Mouse (Mus musculus) neural tube, embryonic 10.5 days (tissue): ENCODE data around the gene Cabin1.

Experiments
- DNase-seq: peaks from one replicate; pipeline ENCODE4 v3.0.0-alpha.2; 2017; ENCODE audit warnings: low spot score; ENCODE audit errors: extremely low spot score

Gene Cabin1

DNA sequence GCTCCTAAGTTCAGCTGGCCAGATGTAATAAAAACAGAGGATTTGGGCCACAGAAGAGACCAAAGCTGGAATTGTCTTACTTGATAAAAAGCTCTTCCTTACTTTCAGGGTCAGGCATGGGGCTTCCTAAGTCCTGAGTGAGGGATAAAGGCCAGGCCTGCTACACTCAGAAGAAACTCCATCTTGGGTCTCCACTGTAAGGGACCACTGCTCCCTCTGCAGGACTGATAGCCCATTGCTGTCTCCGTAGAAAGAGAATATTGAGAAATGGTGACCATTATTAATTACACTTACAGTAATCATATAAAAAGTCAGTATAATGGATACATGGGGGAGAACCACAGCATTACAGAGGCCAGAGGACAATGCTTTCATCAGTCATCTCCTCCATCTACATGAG is 60.6 kb downstream of the Cabin1 start:
- no peak for DNase-seq

DNA sequence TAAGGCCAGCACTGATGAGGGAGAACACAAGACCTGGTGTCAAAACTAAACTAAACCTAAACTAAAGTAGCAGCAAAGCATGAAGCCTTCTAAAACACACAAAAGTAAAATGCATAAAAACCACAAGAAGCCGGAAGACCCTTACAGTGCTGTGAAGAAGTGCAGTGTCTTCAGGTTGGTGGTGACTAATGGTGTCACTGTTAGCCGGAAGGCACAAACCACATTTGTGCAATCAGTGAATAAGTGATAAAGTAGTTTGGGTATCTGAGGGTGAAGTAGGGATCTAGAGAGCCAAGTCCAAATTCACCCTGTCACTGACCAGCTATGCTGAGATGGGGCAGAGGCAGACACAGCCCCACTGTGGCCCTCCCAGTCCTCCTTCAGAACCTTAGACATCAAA is 61.6 kb downstream of the Cabin1 start:
- no peak for DNase-seq

DNA sequence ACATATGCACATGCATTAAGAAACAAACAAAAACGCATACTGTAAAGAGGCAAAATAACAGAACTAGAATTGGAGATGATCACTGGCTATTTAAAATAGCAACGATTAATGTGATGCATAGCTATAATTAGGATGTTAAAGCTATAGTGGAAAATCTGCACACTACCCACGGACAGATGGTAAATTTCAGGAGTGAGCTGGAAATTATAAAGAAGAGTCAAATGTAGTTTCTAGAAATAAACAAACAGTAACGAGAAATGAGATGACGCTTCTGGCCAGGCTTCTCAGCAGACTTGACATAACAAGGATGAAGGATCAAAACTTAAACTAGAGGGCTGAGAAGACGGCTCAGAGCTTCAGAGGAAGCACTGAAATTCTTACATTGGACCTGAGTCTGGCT is 62.9 kb downstream of the Cabin1 start:
- no peak for DNase-seq

GRCm38 (mm10) chr10:75697693-75698092 is 66.4 kb downstream of the Cabin1 start:
- DNase-seq, result no peak

- no peak for DNase-seq
Observed at GRCm38 (mm10) chr10:75696597-75697355, 67.4 kb downstream of the Cabin1 start.

DNA sequence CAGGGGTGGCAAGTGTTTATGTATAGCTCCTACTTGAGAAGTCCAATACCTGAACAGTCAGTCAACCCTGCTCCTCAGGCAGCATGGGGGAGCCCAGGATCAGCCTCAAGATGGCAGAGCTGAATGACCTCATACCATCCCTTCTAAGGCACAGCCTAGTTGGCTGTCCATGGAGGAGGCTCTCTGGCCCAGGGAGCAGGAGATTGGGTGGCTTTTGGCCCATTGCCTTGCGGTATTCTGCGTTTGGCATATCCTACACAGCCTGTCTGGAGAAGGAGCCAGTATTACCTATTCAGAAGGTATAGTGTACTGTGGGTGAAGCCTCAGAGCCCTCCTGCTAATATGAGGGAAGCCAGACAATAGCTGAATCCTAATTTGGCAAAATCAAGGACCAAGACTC is 68.6 kb downstream of the Cabin1 start:
- no peak for DNase-seq

DNA sequence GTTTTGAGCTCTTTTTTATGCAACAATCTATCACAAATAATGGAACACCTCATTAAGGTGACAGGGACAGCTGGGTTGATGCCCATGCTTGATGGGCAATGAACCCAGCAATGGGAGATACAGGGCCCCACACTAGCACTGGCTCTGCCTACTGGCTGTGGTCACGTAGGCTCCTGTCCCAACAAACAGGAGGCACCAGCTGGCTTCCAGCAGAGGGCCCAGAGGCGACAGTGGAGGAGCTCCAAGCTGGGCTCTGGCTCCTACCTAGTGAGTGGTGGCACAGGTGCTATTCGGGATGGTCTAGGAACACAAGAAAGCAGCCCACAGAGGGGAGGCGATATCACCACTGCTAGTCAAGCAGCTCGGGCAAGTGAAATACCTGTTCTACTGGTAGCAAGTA is 69.1 kb downstream of the Cabin1 start:
- DNase-seq, result no peak

GRCm38 (mm10) chr10:75694567-75694966 is 69.6 kb downstream of the Cabin1 start:
- DNase-seq, result no peak

- no peak for DNase-seq
Observed at GRCm38 (mm10) chr10:75693451-75694233, 70.5 kb downstream of the Cabin1 start.

- no peak for DNase-seq
Observed at GRCm38 (mm10) chr10:75688598-75688997, 75.5 kb downstream of the Cabin1 start.

DNA sequence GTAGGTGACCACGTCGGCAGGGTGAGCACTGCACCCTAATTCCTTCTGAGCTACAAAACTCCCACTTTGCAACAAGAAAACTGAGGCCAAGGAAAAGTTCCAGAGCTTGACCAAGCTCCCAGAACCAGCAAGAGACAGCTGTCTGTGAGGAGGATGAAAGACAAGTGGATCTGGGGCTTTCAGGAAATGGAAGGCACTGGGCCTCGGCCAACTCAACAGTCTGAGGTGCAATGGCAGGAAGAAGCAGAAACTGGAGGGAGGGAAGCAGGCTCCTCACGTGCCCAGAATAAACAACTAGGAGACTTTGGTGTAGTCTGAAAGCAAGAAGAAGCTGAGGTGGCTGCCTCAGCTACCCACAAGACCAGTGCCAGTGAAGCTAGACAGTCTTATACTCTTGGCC is 77.4 kb downstream of the Cabin1 start:
- DNase-seq, result no peak

- DNase-seq, result peak; percentile 45
Observed at GRCm38 (mm10) chr10:75684035-75685004, 79.8 kb downstream of the Cabin1 start.

DNA sequence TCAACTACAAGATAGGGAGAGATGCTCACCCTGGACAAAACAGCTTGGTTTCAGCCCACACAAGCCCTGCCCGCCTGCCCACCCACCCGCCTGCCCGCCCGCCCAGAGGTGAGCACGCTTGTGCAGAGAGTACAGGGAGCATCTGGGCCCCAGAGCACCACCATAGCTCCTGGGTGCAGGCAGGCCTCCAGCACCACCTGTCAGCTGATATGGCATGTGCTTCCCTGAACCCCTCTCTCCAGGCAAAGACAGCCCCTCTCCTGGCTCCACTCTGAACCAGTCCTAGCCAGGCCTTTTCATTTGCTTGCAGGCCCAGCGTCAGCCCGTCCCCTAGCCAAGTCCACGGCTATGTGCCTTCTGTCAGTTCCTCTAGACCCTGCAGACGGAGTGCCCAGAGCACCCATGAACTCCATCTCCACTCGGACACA is 83.6 kb downstream of the Cabin1 start:
- no peak for DNase-seq

DNA sequence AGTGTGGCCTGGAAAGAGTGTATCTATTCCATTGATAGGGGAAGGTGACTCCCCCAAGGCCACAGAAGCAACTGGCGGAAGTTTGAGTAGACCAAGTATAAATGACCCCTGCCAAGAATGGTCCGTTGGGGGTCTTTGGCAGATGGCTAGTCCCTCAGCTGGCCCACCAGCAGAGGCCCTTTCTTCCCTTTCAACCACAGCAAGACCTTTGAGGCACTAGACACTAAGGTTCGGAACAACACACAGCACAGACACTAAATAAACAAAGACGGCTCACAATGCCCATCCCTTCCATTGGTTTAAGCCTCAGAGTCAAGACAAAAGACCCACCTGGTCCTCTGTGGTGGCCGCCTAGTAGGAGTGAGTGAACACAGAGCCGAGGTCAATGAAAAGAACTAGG is 84.9 kb downstream of the Cabin1 start:
- DNase-seq, result no peak

GRCm38 (mm10) chr10:75677989-75678388 is 86.2 kb downstream of the Cabin1 start:
- DNase-seq, result no peak

DNA sequence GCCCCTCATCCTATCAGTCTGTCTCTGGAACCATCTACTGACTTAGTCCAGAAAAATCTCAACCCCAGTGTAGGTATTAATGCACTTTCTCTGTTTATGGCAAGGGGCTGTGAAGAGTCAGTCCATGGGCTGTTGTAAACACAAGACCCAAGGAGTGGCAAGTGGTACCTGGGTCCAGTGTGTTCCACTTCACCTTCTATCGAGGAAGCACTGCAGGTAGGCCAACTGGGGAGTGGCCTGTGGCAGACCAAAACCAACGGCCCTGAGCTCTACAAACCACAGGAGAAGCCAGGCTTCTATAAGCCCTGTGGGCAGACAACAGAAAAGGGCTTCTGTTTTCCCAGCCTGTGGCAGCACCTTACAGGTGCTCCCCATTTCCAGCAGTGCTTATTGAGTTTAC is 86.6 kb downstream of the Cabin1 start:
- no peak for DNase-seq

- DNase-seq, result no peak
Observed at GRCm38 (mm10) chr10:75676819-75677565, 87.1 kb downstream of the Cabin1 start.

- DNase-seq, result no peak
Observed at GRCm38 (mm10) chr10:75676286-75676685, 87.9 kb downstream of the Cabin1 start.

DNA sequence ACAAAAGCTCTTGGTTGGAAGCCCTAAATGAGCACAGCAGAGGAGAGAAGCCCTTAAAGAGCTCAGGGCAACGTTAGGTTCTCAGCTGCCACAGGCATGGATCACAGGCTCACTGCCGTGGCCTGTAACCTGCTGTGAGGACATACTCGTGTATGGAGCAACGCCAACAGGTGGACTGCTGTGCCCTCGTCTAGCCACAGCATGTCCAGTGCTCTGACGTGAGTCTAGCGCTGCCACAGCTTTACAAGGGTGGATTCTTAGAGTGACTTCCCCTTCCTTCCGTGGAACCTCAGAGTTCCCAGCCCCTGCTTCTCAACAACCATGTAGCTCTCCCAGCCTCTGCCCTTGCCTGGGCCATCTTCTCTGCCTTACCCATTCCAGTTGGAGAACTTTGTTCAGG is 88.5 kb downstream of the Cabin1 start:
- DNase-seq, result no peak

- DNase-seq, result no peak
Observed at GRCm38 (mm10) chr10:75669936-75670335, 94.2 kb downstream of the Cabin1 start.

- no peak for DNase-seq
Observed at GRCm38 (mm10) chr10:75667911-75668270, 96.2 kb downstream of the Cabin1 start.
